Mouse (Mus musculus): ENCODE data around the gene Dlgap5. TPM values are rescaled to one million over a fixed set of nuclear protein-coding genes. Genes with fewer than 3 reads are reported as not detected.

Gene Dlgap5
- polyA plus RNA-seq, 1 experiment = 2.8 TPM

DNA sequence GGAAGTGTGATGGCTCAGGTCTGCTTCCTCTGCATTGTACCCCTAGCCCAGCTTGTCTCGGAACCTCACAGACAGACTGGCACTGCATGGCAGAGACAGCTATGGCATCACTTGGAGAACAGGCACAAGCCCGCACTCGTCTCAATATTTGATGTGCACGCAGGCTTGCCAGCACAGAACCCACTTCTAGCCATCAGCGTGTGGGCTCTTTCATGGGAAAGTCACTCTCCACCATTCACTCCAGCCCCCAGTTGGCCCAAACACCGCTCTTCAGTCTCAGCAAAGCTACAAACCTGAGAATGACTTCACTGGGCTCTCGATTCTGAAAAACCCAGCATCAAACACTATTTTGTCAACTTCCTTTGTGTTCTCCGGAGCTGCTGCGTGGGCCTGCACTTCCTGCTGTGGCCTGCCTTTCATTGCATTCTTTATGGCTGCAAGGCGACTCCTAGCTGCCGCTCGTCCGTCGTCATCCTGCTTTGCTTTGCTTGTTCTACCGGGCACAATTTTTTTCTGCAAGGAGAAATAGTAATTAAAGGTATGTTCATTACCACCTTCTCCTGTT, 22.7 kb downstream of the Dlgap5 start:
- DNase-seq (ENCODE audit: low spot score) = no peak

DNA sequence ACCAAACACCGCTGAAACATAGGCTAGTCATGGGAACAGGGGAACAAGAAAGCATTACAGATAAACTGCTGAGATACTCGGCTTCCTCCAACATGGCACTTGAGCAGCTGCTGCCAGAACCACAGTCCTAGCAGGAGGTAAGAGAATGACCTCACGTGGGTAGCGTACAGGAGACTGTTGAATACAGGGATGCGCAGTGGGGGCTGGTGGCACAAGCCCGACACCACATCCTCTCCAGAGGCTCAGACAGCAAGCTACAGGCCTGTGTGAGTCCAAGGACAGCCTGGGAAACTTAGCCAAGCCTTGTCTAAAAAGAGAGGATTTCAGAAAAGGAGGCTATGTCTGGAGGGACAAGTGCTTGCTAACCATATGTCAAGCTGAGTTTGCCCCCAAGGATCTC, 23.2 kb downstream of the Dlgap5 start:
- no peak for DNase-seq (ENCODE audit: low spot score)

DNA sequence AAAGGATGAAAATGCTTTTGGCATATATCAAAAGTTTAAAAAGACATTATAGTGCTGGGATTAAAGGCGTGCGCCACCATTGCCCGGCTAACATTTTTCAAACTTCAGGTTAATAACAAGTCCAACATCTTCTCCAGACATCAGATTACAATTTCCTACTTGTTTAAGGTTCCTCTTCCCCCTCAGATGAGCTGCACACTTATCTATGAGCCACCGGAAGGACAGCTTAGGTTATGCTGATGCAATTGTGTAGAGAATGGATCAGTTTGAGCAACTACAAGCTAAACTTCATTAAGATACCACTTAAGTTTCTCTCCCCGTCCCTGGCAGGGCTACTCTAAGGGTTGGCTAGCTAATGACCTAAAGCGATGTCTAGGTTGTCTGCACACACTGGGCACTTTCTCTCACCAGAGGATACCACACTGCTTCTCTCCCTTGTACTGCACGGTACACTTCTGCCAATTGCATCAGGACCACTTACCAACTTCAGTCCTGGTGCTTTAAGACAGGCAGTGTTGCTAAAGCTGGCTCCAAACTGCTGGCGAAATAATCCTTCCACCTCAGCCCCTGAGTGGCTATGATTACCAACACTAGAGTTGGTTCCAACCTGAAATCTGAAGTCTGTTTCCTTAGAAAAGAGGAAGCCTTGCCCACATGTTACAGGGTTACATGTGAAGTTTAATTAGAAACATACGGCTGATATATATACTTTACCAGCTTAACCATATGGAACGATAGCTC, 24.7 kb downstream of the Dlgap5 start:
- no peak for DNase-seq (ENCODE audit: low spot score)

DNA sequence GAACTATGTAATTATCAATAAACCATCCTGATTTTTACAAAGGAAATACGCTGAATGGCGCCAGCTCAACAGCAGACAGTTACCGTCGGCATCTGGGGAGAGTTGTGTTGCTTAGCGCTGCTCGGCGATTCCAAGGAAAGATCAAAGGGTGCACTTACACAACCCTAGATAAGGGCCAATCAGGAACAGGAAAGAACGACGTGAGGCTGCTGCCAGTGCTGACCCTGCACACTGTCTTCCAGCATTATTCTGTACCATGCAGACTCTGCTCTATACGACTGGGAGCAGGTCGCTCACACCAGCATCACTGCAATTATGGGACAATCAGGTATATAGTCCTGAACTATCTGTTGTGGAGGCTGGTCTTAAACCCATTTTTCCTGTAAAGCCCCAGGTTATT, 32.1 kb downstream of the Dlgap5 start:
- no peak for DNase-seq (ENCODE audit: low spot score)

DNA sequence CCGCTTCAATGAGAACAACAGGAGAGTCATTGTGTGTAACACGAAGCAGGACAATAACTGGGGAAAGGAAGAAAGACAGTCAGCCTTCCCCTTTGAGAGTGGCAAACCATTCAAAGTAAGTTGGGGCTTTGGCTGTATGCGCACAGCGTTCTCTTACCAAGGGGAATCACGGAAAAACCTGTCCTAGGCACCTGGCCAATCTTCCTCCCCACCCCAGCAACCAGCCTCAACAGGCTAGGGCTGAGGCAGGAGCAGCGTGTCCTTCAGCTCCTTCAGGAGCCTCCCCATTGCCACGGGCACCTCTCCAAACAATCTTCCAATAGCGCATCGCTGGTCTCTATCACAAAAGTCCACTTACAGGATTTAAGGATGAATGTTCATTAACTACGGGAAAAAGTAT, 33.6 kb downstream of the Dlgap5 start:
- no peak for DNase-seq (ENCODE audit: low spot score)

DNA sequence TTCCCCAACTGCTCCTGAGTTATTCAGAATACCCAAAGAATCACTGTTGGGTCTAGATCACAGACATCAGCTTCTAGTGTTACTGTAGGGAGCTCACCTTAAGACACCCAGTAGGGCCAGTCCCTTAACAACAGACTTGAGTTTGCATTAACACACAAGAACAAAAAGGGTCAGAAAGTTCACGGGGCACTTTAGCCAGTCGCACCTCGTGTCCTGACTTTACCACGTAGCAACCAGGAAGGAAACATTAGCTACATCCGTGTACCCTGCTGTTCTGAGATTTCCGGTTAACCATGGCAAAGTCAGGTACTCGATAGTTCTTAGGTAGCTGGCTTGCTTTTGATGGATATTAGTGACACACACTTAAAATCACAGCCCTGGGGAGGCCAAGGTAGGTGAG, 34.3 kb downstream of the Dlgap5 start:
- DNase-seq (ENCODE audit: low spot score) = no peak

DNA sequence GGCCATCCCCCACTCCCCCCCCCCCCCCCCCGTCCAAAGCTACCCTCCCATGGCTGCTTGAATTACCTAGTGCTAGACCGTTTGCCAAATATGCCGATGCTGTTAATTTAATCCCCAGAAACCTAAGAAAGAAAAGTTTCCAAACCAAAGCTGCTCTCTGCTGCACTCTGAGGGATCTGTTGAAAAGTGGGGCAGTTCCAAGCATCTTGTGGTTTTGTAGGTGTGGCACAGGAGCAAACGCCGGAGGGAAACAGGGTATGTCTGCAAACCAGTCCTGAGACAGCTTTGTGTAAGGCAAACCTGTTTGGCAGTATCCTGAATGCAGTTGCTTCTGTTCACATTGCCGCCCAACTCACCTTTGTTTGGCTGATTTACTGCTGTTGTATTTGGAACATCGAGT, 39.9 kb downstream of the Dlgap5 start:
- DNase-seq (ENCODE audit: low spot score) = no peak

DNA sequence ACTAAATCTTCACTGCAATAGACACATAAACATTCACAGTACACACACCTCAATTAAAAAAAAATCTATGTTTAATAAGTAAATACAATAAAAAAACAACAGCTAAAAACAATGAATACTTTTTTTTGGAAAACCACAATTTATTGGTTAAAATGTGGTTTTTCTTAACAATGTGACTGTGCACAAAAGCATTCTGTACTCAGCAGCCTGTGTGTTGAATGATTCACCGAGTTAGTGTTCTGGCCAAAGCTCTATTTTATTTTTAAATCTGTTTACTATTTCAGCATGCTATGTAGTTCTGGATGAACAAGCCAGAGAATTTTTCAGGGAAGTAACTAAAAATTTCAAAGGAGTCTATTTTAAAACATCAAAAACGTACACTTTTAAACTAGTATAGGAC, 41.7 kb downstream of the Dlgap5 start:
- no peak for DNase-seq (ENCODE audit: low spot score)

DNA sequence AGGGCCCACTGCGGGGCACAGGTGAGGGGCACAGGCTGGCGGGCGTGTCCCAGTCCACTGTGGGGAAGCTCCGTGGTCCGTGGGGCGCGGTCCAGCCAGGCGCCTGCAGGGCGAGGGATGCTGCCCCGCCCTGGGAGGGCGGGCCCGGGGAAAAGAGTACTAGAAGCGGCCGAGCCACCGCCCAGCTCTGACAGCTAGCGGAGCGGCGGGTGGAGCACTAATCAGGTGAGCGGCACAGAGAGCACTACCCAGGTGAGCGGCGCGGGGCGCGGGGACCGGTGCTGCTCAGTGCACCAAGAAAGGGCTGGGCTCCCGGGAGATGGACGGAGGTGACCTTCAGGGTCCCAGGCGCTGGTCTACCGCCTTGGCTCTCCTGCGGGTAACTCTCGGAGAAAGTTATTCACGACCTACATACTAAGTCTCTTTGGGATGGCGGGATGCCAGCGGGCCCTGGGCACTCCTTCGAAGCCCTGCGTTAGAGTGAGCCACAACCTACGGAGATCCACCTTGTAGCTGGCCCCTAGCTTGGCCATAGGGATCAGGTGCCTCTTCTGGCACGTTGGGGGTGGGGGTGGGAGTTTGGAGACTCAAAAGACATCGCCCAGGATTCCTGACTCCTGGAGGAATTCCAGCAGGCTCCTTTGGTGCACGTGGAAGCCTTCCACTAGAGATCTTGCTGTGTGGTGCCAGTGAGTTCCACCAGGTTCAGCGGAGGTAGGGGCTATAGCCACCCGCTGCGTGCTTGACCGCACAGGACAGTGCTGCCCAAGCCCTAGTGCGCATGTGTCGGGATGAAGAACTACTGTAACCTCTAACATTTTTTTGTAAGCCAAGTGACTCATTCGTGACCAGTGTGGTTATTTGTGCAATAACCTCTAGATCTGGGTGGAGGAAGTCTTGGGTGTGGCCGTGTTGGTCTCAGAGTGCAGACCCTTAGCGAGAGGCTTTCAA, 44.2 kb downstream of the Dlgap5 start:
- peak; percentile 80 for DNase-seq (ENCODE audit: low spot score)

DNA sequence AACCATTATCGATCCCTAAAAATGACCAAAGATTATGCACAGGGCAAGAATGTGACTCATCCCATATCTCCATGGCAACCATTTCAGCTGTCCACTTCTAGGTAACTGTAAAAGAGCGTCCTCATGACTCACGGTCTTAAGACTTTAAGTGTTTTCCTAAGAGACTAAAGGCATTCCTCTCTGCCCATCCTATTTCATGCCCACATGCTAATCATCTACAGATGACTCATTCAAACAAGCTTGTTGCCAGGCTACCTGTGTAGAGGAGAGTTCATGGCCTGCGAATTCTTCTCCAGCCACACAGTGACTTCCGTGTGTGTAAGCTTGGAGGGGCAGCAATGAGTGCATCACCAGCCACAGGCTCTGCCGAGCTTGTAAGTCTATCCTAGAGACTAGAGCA, 46.5 kb downstream of the Dlgap5 start:
- DNase-seq (ENCODE audit: low spot score) = no peak

DNA sequence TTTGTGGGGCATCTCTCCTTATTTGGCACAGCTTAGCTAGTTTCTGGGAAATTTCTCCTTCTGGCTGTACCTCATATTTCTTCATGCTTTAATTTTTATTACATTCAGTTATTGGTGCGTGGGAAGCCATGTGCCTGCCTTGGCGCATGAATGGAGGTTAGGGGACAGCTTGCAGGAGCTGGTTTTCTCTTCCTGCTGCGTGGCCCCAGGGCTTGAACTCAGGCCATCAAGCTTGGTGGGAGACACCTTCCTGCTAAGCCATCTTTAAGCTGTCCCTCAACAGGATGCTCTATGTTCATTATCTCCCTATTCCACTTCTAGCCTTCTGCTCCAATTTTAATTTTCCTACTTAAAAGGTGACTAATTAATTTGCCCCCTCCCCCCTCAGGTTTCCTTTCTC, 47.4 kb downstream of the Dlgap5 start:
- DNase-seq (ENCODE audit: low spot score) = no peak

DNA sequence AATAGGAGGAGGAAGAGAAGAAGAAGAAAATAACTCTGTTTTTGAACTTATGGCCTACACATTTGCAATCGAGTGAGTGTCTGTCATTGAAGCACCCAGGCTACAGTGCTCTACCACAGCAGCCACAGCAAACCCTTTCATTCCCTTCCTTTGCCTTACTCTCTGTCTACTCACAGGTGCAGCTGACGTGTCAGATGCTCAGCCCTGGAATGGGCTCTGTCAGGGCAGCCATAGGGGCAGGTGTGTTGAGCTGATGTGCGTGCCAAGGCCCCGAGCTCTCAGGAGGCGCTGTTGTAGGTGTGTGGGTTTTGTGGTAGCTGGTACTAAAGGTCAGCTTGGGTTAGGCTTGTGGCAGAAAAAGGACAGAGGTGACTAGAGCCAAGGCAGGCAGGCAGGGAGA, 48.5 kb downstream of the Dlgap5 start:
- DNase-seq (ENCODE audit: low spot score) = no peak

DNA sequence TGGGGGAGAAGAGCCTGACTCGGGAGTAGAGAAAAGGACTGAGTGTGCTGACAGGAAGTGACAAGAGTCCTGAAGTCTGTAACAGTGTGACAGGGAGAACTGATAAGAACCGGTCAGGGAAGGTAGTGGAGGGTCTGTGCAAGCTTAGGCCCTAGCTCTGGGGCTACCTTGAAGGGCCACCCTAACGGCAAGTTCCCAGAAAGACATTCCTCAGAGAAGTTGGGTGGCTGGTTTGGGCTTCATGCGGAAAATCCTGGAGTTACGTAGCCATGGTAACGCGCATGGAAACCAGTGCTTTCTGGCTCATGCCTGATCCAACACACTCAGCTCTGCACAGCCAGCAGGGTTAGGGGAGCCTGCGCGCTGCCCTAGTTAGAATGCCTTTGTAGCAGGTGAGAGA, 50.7 kb downstream of the Dlgap5 start, which contains the start of gene Lgals3:
Gene Lgals3 (plus strand): TSS at position 291 of the 400 bp plus-strand sequence.
- DNase-seq (ENCODE audit: low spot score) = peak; percentile 36

DNA sequence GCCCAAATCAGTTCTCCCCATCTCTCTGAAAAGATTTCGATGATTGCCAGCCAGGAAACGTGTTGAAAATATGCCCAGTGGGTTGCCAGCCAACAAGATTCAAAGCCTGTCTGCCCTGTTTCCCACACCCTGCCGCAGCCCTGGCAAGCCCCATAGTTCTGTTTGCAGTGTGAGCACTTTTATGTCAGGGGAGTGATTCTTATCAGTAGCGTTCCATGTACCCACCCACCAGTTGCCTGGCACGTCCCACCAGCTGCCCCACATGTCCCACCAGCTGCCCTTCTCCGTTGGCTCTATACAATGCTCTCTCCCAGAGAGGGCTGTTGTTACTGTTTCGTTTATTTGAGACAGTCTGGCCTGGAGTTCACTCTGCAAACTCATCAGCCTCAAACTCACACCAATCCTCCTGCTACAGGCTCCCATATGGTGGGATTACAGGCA, 51.3 kb downstream of the Dlgap5 start:
- DNase-seq (ENCODE audit: low spot score) = peak; percentile 35

DNA sequence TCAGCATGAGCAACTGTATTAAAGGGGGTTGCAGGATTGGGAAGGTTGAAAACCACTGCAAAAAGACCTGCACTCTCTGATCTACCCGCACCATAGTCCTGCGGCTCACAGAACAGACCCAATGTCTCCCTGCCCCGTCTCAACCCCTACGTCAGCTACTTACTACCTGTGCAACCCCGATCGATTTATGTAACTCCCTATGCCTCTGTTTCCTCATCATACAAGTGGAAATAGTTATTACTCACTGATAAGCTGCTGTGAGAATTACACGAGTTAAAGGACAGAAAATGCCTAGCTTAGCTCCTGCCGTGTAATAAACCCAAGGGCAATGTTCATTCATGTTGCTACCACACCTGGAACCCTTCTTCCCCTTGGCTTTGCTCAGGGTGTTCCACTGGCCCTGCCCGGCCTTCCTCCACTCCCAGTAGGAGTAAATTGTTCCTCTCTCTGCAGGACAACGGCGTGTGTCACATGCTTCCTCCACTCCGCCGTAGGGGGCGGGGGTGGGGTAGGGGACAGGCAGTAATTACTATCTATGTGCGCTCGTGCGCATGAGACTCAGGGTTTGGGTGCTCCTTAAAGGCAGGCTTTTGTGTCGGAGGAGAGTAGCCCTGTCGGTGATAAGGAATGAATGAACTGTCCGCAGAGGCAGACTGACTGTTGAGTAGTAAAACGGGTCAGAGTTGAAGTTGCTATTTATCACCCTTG, 53.3 kb downstream of the Dlgap5 start:
- peak; percentile 36 for DNase-seq (ENCODE audit: low spot score)

DNA sequence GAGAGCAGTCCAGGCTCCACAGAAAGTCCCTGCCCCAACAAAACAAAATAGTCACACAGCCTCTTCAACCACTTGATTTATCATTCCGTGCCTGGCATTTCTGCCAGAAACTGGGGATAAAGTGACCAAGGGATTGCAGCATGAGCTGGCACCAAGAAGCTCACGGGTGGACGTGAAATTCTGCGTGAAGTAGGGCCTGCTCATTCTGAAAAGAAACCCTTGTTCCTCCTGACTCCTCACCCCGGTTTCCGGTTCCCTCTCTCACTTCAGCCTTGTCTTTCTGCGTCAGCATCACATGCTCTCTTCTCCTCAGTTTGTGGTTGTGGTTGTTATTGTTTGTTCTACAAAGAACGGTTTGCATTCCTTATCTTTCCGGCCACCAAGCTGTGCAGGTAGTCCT, 56.3 kb downstream of the Dlgap5 start:
- no peak for DNase-seq (ENCODE audit: low spot score)

DNA sequence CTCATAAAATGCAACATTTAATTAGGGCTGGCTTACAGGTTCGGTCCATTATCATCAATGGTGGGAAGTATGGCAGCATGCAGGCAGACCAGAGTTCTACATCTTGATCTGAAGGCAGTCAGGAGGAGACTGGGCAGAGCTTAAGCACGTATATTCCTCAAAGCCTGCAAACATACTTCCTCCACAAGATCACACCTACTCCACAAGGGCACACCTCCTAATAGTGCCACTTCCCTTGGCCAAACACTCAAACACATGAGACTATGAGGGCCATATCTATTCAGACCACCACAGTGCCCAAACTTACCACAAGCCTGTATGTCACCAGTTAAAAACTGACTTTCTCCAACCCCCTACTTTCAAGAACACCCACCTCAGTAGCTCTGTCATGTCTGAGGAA, 56.8 kb downstream of the Dlgap5 start:
- no peak for DNase-seq (ENCODE audit: low spot score)

DNA sequence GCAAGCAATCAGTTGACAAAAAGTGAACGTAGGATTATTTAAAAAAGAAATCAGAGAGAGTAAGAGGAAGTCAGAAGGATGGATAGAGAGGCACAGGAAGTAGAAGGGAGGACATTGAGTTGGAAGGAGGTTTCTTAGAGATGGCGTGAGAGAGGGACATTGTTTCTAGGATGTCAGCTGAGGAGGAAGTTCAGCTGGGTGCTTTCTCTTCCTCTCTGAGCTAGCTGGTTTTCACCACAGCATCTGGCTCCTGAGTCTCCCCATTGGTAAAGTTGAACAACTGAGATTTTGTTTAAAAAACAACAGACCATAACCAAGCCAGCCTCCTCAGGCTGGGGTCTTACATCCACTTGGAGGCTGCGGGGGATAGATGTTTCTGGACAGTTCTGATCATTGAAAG, 58.6 kb downstream of the Dlgap5 start:
- no peak for DNase-seq (ENCODE audit: low spot score)

DNA sequence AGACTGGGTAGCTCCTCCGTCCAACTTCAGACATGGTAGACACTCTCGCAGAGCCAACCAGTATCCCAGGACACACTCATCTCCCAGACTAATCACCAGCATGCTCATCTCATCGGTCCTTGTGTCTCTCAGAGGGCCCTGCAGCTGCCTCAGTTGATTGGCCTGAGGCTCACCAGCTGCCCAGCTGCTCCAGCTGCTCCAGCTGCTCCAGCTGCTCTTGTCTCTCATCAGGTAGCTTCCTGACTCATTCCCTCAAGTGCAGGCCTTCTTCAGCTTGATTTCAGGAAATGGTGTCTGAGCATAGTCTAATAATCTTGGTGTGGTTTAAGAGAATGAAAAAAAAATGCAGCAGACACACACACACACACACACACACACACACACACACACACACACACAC, 61.6 kb downstream of the Dlgap5 start:
- no peak for DNase-seq (ENCODE audit: low spot score)

DNA sequence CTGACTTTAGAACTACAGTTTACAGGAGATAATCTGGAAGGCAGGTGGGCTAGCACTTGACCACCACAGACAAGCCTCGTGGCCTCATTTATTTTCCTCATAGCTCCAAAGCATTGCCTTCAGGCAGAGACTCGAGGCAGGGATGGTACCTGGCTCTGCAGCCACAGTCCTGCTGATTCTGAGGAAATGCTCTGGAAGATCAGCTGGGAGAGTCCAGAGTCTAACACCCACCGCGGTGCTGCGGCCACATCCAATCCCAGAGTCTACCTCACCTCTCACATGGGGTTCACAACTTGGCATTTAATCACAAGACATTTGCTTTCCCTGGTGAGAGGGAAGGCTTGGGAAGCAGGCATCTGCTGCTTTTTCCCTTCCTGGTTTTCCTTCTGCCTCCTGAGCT, 63.3 kb downstream of the Dlgap5 start:
- no peak for DNase-seq (ENCODE audit: low spot score)

DNA sequence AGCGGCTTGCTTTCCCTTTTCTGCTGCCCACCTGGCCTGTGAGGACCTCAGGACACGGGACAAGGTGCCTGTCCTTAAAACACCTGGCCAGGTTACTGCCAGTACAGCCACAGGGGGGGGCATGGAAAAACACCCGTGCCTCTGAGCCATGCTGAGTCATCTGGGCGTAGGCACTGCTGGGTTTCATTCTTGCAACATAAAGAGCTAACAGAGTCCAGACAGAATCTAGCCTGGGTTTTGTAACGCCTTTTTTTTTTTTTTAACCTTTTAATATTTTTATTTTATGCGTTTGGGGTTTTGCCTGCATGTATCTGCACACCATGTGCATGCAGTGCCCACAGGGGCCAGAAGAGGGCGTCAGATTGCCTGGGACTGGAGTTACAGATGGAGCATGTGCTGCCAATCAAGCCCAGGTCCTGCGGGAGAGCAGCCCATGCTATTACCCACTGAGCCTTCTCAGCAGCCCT, 64.1 kb downstream of the Dlgap5 start:
- no peak for DNase-seq (ENCODE audit: low spot score)

DNA sequence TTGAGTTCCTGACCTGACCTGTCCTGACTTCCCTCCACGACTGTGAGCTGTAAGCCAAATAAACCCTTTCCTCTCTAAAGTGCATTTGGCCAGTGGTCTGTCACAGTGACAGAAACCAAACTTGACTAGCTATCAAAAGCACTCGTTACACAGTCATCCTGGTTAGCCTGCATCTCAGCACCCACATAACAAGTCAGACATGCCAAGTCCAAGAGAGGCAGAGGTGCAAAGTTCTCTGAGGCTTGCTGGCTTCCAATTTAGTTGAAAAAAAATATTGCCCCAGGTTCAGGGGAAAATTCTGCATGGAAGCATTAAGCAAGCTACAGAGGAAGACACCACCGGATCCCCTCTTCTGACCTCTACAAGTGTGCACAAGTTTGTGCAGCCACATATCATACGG, 65.0 kb downstream of the Dlgap5 start:
- no peak for DNase-seq (ENCODE audit: low spot score)

All from urinary bladder, adult 2 months (tissue).